Mouse (Mus musculus): ENCODE data around the gene Wnk4. TPM values are rescaled to one million over a fixed set of nuclear protein-coding genes. Genes with fewer than 3 reads are reported as not detected.

Gene Wnk4
- polyA plus RNA-seq, 1 experiment from 2014 or later = 4.1 TPM

DNA sequence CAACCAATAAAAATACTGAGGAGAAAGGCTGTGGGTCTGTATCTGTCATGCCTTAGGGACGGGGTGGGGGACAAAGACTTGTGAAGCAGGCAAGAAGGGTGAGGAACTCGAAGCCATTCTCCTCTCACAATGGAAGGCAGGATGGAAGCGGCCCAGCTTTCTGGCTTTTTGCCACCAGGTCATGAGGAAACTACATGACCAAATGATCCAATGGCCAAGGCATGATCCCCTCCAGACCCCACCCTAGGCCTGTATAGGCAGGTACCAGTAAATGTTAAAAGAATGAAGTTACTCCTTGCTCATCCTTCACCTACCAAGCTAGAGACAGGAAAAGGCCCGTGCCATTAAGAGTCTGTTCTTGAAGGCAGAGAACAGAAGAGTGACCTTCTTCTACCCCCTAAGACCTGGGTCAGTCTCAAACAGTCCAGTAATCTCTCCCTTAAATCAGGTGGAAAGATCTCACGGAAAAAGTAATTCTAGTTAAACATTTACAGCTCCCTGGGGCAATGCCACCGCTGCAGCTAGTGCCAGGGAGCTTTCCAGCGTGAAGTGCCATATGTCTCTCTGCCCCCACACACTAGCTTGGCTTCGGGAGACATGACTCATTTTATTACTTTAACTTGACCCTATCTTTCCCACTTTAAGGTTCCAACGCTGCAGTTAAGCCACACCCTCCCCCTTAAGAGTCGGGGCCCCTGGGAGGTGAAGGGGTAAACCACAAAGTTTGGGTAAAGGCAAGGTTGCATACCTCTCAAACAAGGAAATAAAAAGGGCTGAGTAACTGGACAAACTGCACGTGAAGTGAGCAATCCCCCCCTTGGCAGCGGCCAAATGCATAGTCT lies 17.2 kb downstream of the Wnk4 start:
- H3K36me3 ChIP-seq = no peaks in the 10 kb centered on the region; the same call in 1 of the 2 replicates
- H3K27me3 ChIP-seq = peaks cover 3% of the 10 kb centered on the region; the same call in 1 of the 2 replicates
- H3K9ac ChIP-seq = peak overlapping the region; percentile 76
- peak overlapping the region; percentile 69 for H3K4me3 ChIP-seq
- peak overlapping the region; percentile 80 for H3K4me2 ChIP-seq
- WGBS = 62% methylated on average over 12 of the region's 12 CpGs
- no peak overlapping the region for H3K27ac ChIP-seq
- no peak for ATAC-seq (replicated peaks; ENCODE audit: insufficient number of reproducible peaks, insufficient read depth, low FRiP score, low read depth)
- H3K9me3 ChIP-seq (replicated peaks) = no peaks in the 10 kb centered on the region
- peaks cover 26% of the 10 kb centered on the region for H3K4me1 ChIP-seq (replicated peaks)

DNA sequence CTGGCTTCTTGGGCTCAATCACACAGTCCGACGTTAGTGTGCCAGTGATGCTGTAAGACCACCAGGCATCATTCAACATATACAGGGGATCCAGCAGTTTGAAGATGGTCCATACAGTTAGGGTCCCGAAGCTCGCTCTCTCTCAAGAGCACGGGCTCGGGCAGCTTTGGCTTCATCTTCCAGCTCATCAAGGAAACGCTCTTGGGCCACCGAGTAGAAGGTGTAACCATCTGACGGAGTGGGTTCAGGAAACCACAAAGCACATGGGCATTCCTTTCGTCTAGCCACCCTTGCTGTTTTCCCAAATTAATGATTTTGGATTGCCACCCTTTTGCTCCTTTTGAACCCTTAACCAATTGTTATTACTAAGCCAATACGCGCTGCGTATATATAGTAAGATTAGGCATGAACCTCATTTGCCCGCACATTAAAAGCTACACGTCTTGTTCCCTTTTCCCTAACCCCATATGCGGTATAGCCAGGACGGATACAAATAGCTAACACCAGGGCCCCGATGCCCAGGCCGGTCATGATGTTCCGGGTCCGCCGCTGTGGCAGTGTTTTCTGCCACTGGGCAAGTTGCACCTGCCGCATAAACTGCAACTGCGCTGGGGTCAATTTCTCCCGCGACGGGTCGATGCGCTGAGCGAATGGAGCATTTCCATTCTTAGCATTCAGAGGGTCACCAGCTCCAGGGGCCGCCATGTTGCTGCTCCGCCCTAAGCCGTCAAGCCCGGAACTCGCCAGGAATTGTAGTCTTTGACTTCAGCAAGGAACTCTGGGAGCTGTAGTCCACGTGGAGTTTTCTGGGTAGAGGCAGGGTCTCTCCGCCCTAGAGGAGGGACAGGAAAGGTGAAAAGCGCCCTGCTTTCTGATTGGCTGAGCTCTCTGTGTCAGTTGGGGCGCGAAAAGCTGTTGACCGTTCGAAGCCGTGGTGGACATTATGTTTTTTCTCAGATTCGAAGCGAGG lies 18.1 kb downstream of the Wnk4 start, which contains the start of the genes Cntd1 and Coa3:
Gene Cntd1, plus strand, starts transcription at position 790 of the 970 bp plus-strand sequence.
Gene Coa3, minus strand, starts transcription at position 892 of the 970 bp plus-strand sequence.
- ATAC-seq (replicated peaks; ENCODE audit: insufficient number of reproducible peaks, insufficient read depth, low FRiP score, low read depth) = peak; percentile 95
- Histone ChIP-seq H3K4me3 (peak within 1 kb of the TSS; percentile 69), H3K27me3 (peaks cover 3% of the 10 kb centered on the region; the same call in 1 of the 2 replicates)

DNA sequence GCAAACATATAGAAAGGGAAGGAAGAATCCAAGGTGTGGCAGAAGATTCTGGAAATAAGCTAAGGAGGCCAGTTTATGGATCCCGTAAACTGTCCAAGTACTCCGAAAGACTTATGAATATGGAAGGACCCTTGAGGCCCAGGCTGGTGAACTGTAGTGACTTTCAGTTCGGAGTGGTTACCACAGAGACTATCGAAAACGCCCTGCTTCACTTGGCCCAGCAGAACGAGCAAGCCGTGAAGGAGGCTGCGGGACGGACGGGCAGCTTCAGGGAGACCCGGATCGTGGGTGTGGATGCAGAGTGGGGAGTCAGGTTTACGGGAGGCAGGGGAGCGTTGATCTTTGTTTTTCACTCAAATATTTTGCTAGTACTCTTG lies 18.8 kb downstream of the Wnk4 start:
- WGBS = 59% methylated on average over 14 of the region's 14 CpGs
- peaks cover 26% of the 10 kb centered on the region for H3K4me1 ChIP-seq (replicated peaks)
- H3K4me3 ChIP-seq = peak overlapping the region; percentile 69
- no peak overlapping the region for H3K9ac ChIP-seq
- H3K9me3 ChIP-seq (replicated peaks) = no peaks in the 10 kb centered on the region
- H3K4me2 ChIP-seq = peak overlapping the region; percentile 80
- no peak for ATAC-seq (replicated peaks; ENCODE audit: insufficient number of reproducible peaks, insufficient read depth, low FRiP score, low read depth)
- no peak overlapping the region for H3K27ac ChIP-seq
- H3K36me3 ChIP-seq = no peaks in the 10 kb centered on the region; the same call in 1 of the 2 replicates
- peaks cover 3% of the 10 kb centered on the region; the same call in 1 of the 2 replicates for H3K27me3 ChIP-seq

More for the DNA sequence above, 18.1 kb downstream of the Wnk4 start, which contains the start of the genes Cntd1 and Coa3:
- H3K9ac ChIP-seq = peak within 1 kb of the TSS; percentile 76
- H3K27ac ChIP-seq = peak within 1 kb of the TSS; percentile 80
- peaks cover 26% of the 10 kb centered on the region for H3K4me1 ChIP-seq (replicated peaks)
- no peaks in the 10 kb centered on the region; the same call in 1 of the 2 replicates for H3K36me3 ChIP-seq
- WGBS = 7% methylated on average over 45 of the region's 45 CpGs
- no peaks in the 10 kb centered on the region for H3K9me3 ChIP-seq (replicated peaks)
- H3K4me2 ChIP-seq = peak within 1 kb of the TSS; percentile 80

DNA sequence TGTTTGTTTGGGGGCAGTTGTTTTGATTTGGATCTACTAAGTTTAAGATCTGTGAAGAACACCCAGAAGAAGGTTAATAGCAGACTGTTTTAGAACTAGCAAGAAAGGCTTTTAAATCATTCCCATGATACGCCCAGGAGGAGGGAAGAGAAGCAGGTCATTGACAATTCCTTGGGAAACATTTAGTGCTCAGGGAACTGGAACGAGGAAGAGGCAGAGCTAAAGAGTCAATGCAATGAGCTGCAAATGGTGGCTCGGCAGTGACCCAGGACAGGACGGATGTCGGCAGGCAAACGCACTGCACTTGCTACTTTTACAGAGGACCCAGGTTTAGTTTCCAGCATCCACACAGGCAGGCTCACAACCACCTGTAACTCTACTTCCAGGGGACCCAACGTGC lies 20.5 kb downstream of the Wnk4 start:
- peaks cover 3% of the 10 kb centered on the region; the same call in 1 of the 2 replicates for H3K27me3 ChIP-seq
- no peak overlapping the region for H3K9ac ChIP-seq
- WGBS = 50% methylated on average over 7 of the region's 7 CpGs
- H3K9me3 ChIP-seq (replicated peaks) = no peaks in the 10 kb centered on the region
- no peak overlapping the region for H3K4me3 ChIP-seq
- H3K36me3 ChIP-seq = no peaks in the 10 kb centered on the region; the same call in 1 of the 2 replicates
- H3K4me2 ChIP-seq = no peak overlapping the region
- no peak overlapping the region for H3K27ac ChIP-seq
- H3K4me1 ChIP-seq (replicated peaks) = peaks cover 26% of the 10 kb centered on the region
- ATAC-seq (replicated peaks; ENCODE audit: insufficient number of reproducible peaks, insufficient read depth, low FRiP score, low read depth) = no peak

DNA sequence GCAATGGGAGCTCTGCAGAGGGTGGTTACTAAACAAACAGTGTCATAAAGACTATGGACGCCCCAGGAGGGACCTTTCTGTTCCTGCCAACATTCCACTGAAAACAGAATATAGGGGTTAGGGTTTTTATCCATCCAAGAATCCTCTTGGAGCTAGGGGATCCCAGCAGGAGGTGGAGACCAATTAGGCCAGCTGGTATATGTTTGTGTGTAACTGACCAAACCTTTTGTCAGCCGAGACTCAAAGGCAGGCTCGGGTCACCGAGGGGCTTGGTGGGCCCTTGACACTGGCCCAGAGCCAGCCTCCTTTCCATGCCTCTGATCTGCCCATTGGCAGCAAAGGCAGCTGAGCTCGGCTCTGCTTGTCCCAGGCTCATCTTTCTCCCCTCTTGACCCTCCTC lies 22.5 kb downstream of the Wnk4 start:
- WGBS = 31% methylated on average over 5 of the region's 5 CpGs
- H3K27ac ChIP-seq = no peak overlapping the region

DNA sequence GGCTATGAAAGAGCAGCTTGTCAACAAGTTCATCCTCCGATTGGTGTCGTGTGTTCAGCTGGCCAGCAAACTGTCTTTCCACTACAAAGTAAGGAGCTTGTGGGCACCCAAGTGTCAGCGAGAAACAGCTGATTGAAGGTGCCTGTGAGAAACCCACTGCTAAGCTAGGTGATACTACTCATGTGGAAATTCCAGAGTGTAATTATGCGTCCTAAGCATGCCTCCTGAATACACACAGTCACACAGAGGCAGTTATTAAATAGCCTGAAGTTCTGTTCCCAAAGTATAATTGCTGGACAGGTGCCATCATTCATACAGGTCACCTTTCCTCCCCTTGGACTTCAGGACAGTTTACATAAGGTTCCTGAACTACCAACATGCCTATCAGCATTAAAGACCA lies 23.4 kb downstream of the Wnk4 start:
- Histone ChIP-seq H3K9me3 (replicated peaks) (no peaks in the 10 kb centered on the region), H3K4me3 (no peak overlapping the region), H3K9ac (no peak overlapping the region), H3K4me2 (no peak overlapping the region), H3K4me1 (replicated peaks) (peaks cover 4% of the 10 kb centered on the region; the same call in 1 of the 2 replicates), H3K27me3 (peaks cover 3% of the 10 kb centered on the region; the same call in 1 of the 2 replicates), H3K27ac (no peak overlapping the region), H3K36me3 (peaks cover 16% of the 10 kb centered on the region)
- ATAC-seq (replicated peaks; ENCODE audit: insufficient number of reproducible peaks, insufficient read depth, low FRiP score, low read depth) = no peak
- 57% methylated on average over 4 of the region's 4 CpGs for WGBS

More for the DNA sequence above, 22.5 kb downstream of the Wnk4 start:
- ATAC-seq (replicated peaks; ENCODE audit: insufficient number of reproducible peaks, insufficient read depth, low FRiP score, low read depth) = no peak
- Histone ChIP-seq H3K4me3 (no peak overlapping the region), H3K36me3 (0 out of 2 replicates have a peak, but pooled peaks cover 8% of the 10 kb centered on the region), H3K4me2 (no peak overlapping the region), H3K9me3 (replicated peaks) (no peaks in the 10 kb centered on the region), H3K9ac (no peak overlapping the region), H3K27me3 (peaks cover 3% of the 10 kb centered on the region; the same call in 1 of the 2 replicates), H3K4me1 (replicated peaks) (peaks cover 8% of the 10 kb centered on the region)

DNA sequence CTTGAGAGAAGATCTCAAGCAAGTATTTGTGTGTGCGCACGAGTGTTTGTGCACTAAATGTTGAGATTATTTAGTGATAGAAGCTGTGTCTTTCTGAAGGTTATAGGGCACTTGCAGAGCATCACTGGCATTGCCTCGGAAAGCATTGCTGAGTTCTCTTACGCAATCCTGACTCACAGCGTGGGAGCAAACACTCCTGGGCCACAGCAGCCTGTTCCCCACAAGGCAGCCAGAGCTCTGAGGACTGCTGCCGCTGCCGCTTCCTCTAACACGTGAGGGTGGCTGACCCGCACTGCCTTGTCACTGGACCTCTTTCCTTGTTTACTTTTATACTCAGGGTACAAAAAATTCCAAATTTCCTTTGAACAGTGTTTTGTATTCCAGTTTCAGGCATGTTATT lies 26.9 kb downstream of the Wnk4 start:
- Histone ChIP-seq H3K36me3 (peaks cover 45% of the 10 kb centered on the region), H3K9me3 (replicated peaks) (no peaks in the 10 kb centered on the region), H3K4me3 (no peak overlapping the region), H3K27me3 (no peaks in the 10 kb centered on the region), H3K4me1 (replicated peaks) (no peaks in the 10 kb centered on the region), H3K9ac (no peak overlapping the region), H3K27ac (no peak overlapping the region), H3K4me2 (no peak overlapping the region)
- whole genome bisulfite sequencing = 76% methylated on average over 9 of the region's 9 CpGs
- ATAC-seq (replicated peaks; ENCODE audit: insufficient number of reproducible peaks, insufficient read depth, low FRiP score, low read depth) = no peak

DNA sequence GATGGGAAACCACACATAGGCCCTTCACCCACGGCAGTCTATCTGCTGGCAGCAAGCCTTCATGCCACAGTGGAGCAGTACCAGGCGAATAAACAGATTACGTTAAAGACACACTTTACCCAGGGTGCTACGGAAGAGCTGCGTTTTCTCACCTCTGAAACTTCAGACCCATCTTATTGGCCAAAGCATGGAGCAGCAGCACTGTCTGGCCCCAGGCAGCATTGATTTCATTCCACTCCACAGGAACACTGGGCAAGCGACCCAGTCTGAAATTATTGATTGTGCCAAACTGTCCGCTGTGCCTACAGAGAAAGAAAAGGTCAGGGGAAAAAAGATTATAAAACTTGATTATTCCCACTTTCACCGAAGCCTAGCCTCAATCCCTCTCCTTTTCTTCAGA lies 30.9 kb downstream of the Wnk4 start:
- Histone ChIP-seq H3K27ac (no peak overlapping the region), H3K4me2 (no peak overlapping the region), H3K36me3 (peaks cover 70% of the 10 kb centered on the region), H3K27me3 (no peaks in the 10 kb centered on the region), H3K4me1 (replicated peaks) (no peaks in the 10 kb centered on the region), H3K9me3 (replicated peaks) (no peaks in the 10 kb centered on the region), H3K4me3 (no peak overlapping the region), H3K9ac (no peak overlapping the region)
- 94% methylated on average over 8 of the region's 8 CpGs for WGBS
- ATAC-seq (replicated peaks; ENCODE audit: insufficient number of reproducible peaks, insufficient read depth, low FRiP score, low read depth) = no peak

DNA sequence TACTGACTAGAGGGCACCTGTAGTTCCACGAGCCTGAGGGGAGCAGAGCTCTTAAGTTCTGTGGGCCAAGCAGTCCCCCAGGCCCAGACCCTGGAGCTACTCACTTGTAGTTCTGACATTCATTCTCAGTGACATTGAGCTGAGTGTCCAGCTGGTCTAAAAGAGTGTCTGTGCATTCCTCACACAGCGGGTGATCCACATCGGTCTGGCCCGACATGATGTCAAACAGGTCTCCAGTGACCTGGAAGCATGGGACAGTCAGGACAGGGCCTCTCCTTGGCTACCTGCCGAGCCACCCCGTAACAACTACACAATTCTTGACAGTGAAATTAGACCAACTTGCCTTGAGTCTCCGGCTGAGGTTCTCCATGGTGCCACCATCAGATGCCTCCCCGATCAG lies 34.8 kb downstream of the Wnk4 start:
- ATAC-seq (replicated peaks; ENCODE audit: insufficient number of reproducible peaks, insufficient read depth, low FRiP score, low read depth) = no peak
- H3K27me3 ChIP-seq = no peaks in the 10 kb centered on the region
- H3K4me2 ChIP-seq = no peak overlapping the region
- WGBS = 92% methylated on average over 8 of the region's 8 CpGs
- H3K4me3 ChIP-seq = no peak overlapping the region
- H3K9ac ChIP-seq = no peak overlapping the region
- H3K27ac ChIP-seq = no peak overlapping the region
- H3K36me3 ChIP-seq = peaks cover 43% of the 10 kb centered on the region
- H3K9me3 ChIP-seq (replicated peaks) = no peaks in the 10 kb centered on the region
- no peaks in the 10 kb centered on the region for H3K4me1 ChIP-seq (replicated peaks)

DNA sequence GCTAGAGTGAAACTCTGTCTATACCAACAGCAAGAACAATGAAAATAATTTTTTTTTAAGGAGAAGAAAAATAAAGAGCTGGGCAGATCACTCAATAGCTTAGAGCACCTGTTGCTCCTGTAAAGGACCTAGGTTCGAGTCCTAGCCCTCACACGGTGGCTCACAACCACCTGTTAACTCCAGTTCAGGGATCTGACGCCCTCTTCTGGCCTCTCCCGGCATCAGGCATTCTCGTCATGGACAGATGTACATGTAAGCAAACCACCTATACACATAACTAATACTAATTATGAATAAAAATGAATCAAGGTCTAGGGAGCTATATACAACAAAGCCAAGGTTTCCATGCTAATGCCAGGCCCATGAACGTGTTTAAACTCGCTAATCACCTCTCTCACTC lies 40.5 kb downstream of the Wnk4 start:
- Histone ChIP-seq H3K27me3 (no peaks in the 10 kb centered on the region), H3K4me1 (replicated peaks) (peaks cover 15% of the 10 kb centered on the region), H3K4me2 (peak overlapping the region; percentile 89), H3K4me3 (peak overlapping the region; percentile 95), H3K27ac (no peak overlapping the region), H3K9ac (peak overlapping the region; percentile 90), H3K9me3 (replicated peaks) (no peaks in the 10 kb centered on the region), H3K36me3 (peaks cover 1% of the 10 kb centered on the region; the same call in 1 of the 2 replicates)
- 66% methylated on average over 7 of the region's 7 CpGs for WGBS
- no peak for ATAC-seq (replicated peaks; ENCODE audit: insufficient number of reproducible peaks, insufficient read depth, low FRiP score, low read depth)
